29 mouse cellular contexts compared by ENCODE assay signal in the genomic region with DNA sequence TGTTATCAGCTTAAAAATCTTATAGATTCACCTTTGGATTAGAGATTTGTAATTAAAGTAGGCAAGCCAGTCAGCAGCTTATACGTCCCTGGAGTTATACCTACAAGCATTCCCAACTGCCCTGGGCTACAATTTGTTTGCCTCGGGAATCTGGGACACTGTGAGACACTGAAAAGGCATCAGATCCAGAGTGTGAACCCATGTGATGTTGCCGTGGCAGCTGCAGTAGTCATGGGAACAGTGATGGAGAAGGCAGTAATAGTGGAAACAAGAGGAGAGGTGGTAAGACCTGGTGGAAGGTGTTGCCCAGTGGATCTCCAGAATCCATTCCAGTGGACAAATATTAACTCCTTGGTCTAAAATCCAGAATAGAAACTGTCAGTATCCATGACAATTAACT. TPM values are rescaled to one million over a fixed set of nuclear protein-coding genes. Genes with fewer than 3 reads are reported as not detected.
DNase-seq lines count a peak whose midpoint lies in the region; ATAC-seq and TF ChIP-seq lines count a peak whose summit lies in the region.
"Had no signal": no experiment of that assay in that cellular context is flagged by ENCODE, and none has a peak within 500 bp of the region (broad histone marks: within the 10 kb centered on the region; RNA-seq: fewer than 3 reads in every experiment).

No protein-coding gene starts in this region.

- H3K36me3 ChIP-seq in forebrain, postnatal 0 days (ENCODE audit: insufficient read depth), result no peaks in the 10 kb centered on the region
- no peaks in the 10 kb centered on the region for H3K36me3 ChIP-seq in forebrain, embryonic 14.5 days (ENCODE audit: control insufficient read depth, insufficient read depth, low read length)
- H3K36me3 ChIP-seq in midbrain, postnatal 0 days (ENCODE audit: insufficient read depth, low read length), result no peaks in the 10 kb centered on the region
- no peaks in the 10 kb centered on the region for H3K36me3 ChIP-seq in midbrain, embryonic 16.5 days (ENCODE audit: control insufficient read depth, insufficient read depth, low read length)
- H3K36me3 ChIP-seq: embryonic facial prominence, embryonic 13.5 days; embryonic facial prominence, embryonic 15.5 days; forebrain, embryonic 10.5 days; forebrain, embryonic 12.5 days; forebrain, embryonic 15.5 days; G1E had no signal

- no peaks in the 10 kb centered on the region for H3K27me3 ChIP-seq in forebrain, postnatal 0 days (ENCODE audit: insufficient read depth, low read length)
- no peaks in the 10 kb centered on the region for H3K27me3 ChIP-seq in forebrain, embryonic 14.5 days (replicated peaks; ENCODE audit: control insufficient read depth, insufficient read depth, low read length)
- H3K27me3 ChIP-seq in midbrain, postnatal 0 days (ENCODE audit: insufficient read depth, low read length), result no peaks in the 10 kb centered on the region
- no peaks in the 10 kb centered on the region for H3K27me3 ChIP-seq in midbrain, embryonic 16.5 days (ENCODE audit: control insufficient read depth, insufficient read depth, low read depth, low read length)
- H3K27me3 ChIP-seq: embryonic facial prominence, embryonic 13.5 days; embryonic facial prominence, embryonic 15.5 days; forebrain, embryonic 12.5 days; forebrain, embryonic 15.5 days had no signal

- H3K9ac ChIP-seq in forebrain, postnatal 0 days, result no peak overlapping the region
- no peak overlapping the region for H3K9ac ChIP-seq in forebrain, embryonic 14.5 days (ENCODE audit: low read length)
- no peak overlapping the region for H3K9ac ChIP-seq in midbrain, postnatal 0 days (replicated peaks; ENCODE audit: low read length, poor library complexity, severe bottlenecking)
- H3K9ac ChIP-seq in midbrain, embryonic 16.5 days (ENCODE audit: low read depth, low read length), result no peak overlapping the region
- H3K9ac ChIP-seq: embryonic facial prominence, embryonic 13.5 days; embryonic facial prominence, embryonic 15.5 days; forebrain, embryonic 12.5 days; forebrain, embryonic 15.5 days had no signal

- peak; percentile 78 for ATAC-seq in forebrain, postnatal 0 days
- no peak for ATAC-seq in forebrain, embryonic 14.5 days
- peak; percentile 75; the same call in 1 of the 2 replicates for ATAC-seq in midbrain, postnatal 0 days (ENCODE audit: low FRiP score)
- no peak for ATAC-seq in midbrain, embryonic 16.5 days
- ATAC-seq in monocyte, adult 5-6 weeks (replicated peaks; ENCODE audit: insufficient number of reproducible peaks, low FRiP score, low TSS enrichment, poor library complexity, severe bottlenecking), result no peak
- ATAC-seq: activated CD4-positive, CD25-positive, alpha-beta regulatory T cell, adult 4 months; CD4-positive, CD25-positive, alpha-beta regulatory T cell, adult 4 months; forebrain, embryonic 15.5 days; Patski had no signal

- TF ChIP-seq CTCF in forebrain, postnatal 0 days (IDR thresholded peaks at IDR 0.05; ENCODE audit: low read depth), result no peak
- TF ChIP-seq CTCF in midbrain, postnatal 0 days (IDR thresholded peaks at IDR 0.05), result no peak

- 44% methylated on average over 3 of the region's 3 CpGs for WGBS in forebrain, postnatal 0 days
- 66% methylated on average over 3 of the region's 3 CpGs for WGBS in forebrain, embryonic 14.5 days
- 52% methylated on average over 3 of the region's 3 CpGs for WGBS in midbrain, postnatal 0 days
- 50% methylated on average over 3 of the region's 3 CpGs for WGBS in midbrain, embryonic 16.5 days

- H3K4me3 ChIP-seq in forebrain, postnatal 0 days (ENCODE audit: low read depth, low read length), result no peak overlapping the region
- H3K4me3 ChIP-seq in forebrain, embryonic 14.5 days (ENCODE audit: low read depth, low read length), result no peak overlapping the region
- no peak overlapping the region for H3K4me3 ChIP-seq in midbrain, postnatal 0 days (ENCODE audit: low read depth, low read length)
- H3K4me3 ChIP-seq in midbrain, embryonic 16.5 days (ENCODE audit: low read depth, low read length), result no peak overlapping the region
- H3K4me3 ChIP-seq: embryonic facial prominence, embryonic 13.5 days; embryonic facial prominence, embryonic 15.5 days; erythroblast, embryonic 14.5 days; forebrain, embryonic 10.5 days; forebrain, embryonic 12.5 days; forebrain, embryonic 15.5 days had no signal

- H3K9me3 ChIP-seq in forebrain, postnatal 0 days (ENCODE audit: low read length), result 0 out of 2 replicates have a peak, but pooled peaks cover 4% of the 10 kb centered on the region
- H3K9me3 ChIP-seq in forebrain, embryonic 14.5 days (replicated peaks; ENCODE audit: control insufficient read depth, low read length), result no peaks in the 10 kb centered on the region
- no peaks in the 10 kb centered on the region for H3K9me3 ChIP-seq in midbrain, postnatal 0 days (ENCODE audit: low read length)
- no peaks in the 10 kb centered on the region; the same call in 1 of the 2 replicates for H3K9me3 ChIP-seq in midbrain, embryonic 16.5 days (replicated peaks; ENCODE audit: control insufficient read depth, low read length, poor library complexity, severe bottlenecking)
- H3K9me3 ChIP-seq: embryonic facial prominence, embryonic 13.5 days; embryonic facial prominence, embryonic 15.5 days; forebrain, embryonic 10.5 days; forebrain, embryonic 12.5 days; G1E had no signal

- no peak for DNase-seq in forebrain, postnatal 0 days
- DNase-seq in forebrain, embryonic 14.5 days (ENCODE audit: low spot score), result no peak
- peak; percentile 30 for DNase-seq in midbrain, postnatal 0 days (ENCODE audit: low spot score)
- peak; percentile 43 for DNase-seq in retina, postnatal 1 day
- DNase-seq: adrenal gland, postnatal 14 days; adrenal gland, postnatal 36 days; B cell, adult 2 months; cerebellum, adult 11 months; cerebellum, adult 18-20 months; cerebellum, adult 8-10 months; cerebellum, adult 9-11 months; cerebellum, postnatal 14 days; cerebellum, postnatal 36 days; embryo, embryonic 11 days had no signal

- H3K27ac ChIP-seq in forebrain, postnatal 0 days (ENCODE audit: low read depth, low read length), result no peak overlapping the region
- no peak overlapping the region for H3K27ac ChIP-seq in forebrain, embryonic 14.5 days (ENCODE audit: low read depth, low read length)
- no peak overlapping the region for H3K27ac ChIP-seq in midbrain, postnatal 0 days (ENCODE audit: low read depth, low read length)
- H3K27ac ChIP-seq in midbrain, embryonic 16.5 days (ENCODE audit: low read length), result no peak overlapping the region
- H3K27ac ChIP-seq: embryonic facial prominence, embryonic 13.5 days; embryonic facial prominence, embryonic 15.5 days; forebrain, embryonic 10.5 days; forebrain, embryonic 12.5 days; forebrain, embryonic 15.5 days had no signal

- no peaks in the 10 kb centered on the region for H3K4me1 ChIP-seq in forebrain, postnatal 0 days (ENCODE audit: insufficient read depth)
- H3K4me1 ChIP-seq in forebrain, embryonic 14.5 days (ENCODE audit: control insufficient read depth, insufficient read depth, low read length), result no peaks in the 10 kb centered on the region
- H3K4me1 ChIP-seq in midbrain, postnatal 0 days (ENCODE audit: insufficient read depth, low read length), result no peaks in the 10 kb centered on the region
- no peaks in the 10 kb centered on the region for H3K4me1 ChIP-seq in midbrain, embryonic 16.5 days (ENCODE audit: control insufficient read depth, insufficient read depth, low read length)
- H3K4me1 ChIP-seq: forebrain, embryonic 10.5 days; forebrain, embryonic 12.5 days; forebrain, embryonic 15.5 days had no signal

- H3K4me2 ChIP-seq in forebrain, postnatal 0 days (ENCODE audit: low read depth), result no peak overlapping the region
- H3K4me2 ChIP-seq in forebrain, embryonic 14.5 days (ENCODE audit: low read length), result no peak overlapping the region
- H3K4me2 ChIP-seq in midbrain, postnatal 0 days (ENCODE audit: low read depth, low read length, poor library complexity, severe bottlenecking), result no peak overlapping the region
- no peak overlapping the region for H3K4me2 ChIP-seq in midbrain, embryonic 16.5 days (ENCODE audit: low read length)
- H3K4me2 ChIP-seq: embryonic facial prominence, embryonic 13.5 days; embryonic facial prominence, embryonic 15.5 days; forebrain, embryonic 12.5 days; forebrain, embryonic 15.5 days had no signal

RNA-seq across cellular contexts. Expression of a gene that starts 7.8 kb away (rescaled TPM):
- total RNA-seq in forebrain, postnatal 0 days (2014; rRNA removed), result 0.54 and 1.6 TPM in 2 replicates
- polyA plus RNA-seq in forebrain, postnatal 0 days (2015; fragmentation: Nextera tagmentation; extraction: Ambion mirVana), result 0.14 and 0.29 TPM in 2 replicates
- 0.03 and 0.07 TPM in 2 replicates for polyA plus RNA-seq in forebrain, embryonic 14.5 days (2014; fragmentation: Nextera tagmentation; extraction: Ambion mirVana)
- total RNA-seq in midbrain, postnatal 0 days (2014; rRNA removed), result 0.71 and 0.76 TPM in 2 replicates
- 0.63 and 0.73 TPM in 2 replicates for polyA plus RNA-seq in midbrain, postnatal 0 days (2015; fragmentation: Nextera tagmentation; extraction: Ambion mirVana)
- polyA plus RNA-seq in midbrain, embryonic 16.5 days (2015; fragmentation: Nextera tagmentation; extraction: Ambion mirVana), result 0.22 and 0.48 TPM in 2 replicates
- not detected in 3 replicates for total RNA-seq in monocyte, adult 5-6 weeks (2017)
- total RNA-seq: adrenal gland, adult 18-20 months; adrenal gland, postnatal 14 days; adrenal gland, postnatal 36 days; CH12.LX; common myeloid progenitor, adult 5-6 weeks had no signal
- polyA plus RNA-seq: activated CD4-positive, CD25-positive, alpha-beta regulatory T cell, adult 4 months; CD4-positive, CD25-positive, alpha-beta regulatory T cell, adult 4 months; embryonic facial prominence, embryonic 13.5 days; erythroblast, embryonic 14.5 days; forebrain, embryonic 10.5 days; G1E had no signal

RNA-seq across cellular contexts. Expression of a gene that starts 16.7 kb away (rescaled TPM):
- 193 and 204 TPM in 2 replicates for total RNA-seq in forebrain, postnatal 0 days (2014; rRNA removed)
- 34.4 and 34.7 TPM in 2 replicates for polyA plus RNA-seq in forebrain, postnatal 0 days (2015; fragmentation: Nextera tagmentation; extraction: Ambion mirVana)
- polyA plus RNA-seq in forebrain, embryonic 14.5 days (2014; fragmentation: Nextera tagmentation; extraction: Ambion mirVana), result 45.7 and 49.9 TPM in 2 replicates
- 102 and 106 TPM in 2 replicates for total RNA-seq in midbrain, postnatal 0 days (2014; rRNA removed)
- polyA plus RNA-seq in midbrain, postnatal 0 days (2015; fragmentation: Nextera tagmentation; extraction: Ambion mirVana), result 24.7 and 32.6 TPM in 2 replicates
- polyA plus RNA-seq in midbrain, embryonic 16.5 days (2015; fragmentation: Nextera tagmentation; extraction: Ambion mirVana), result 31.2 and 35.1 TPM in 2 replicates
- 45.5 to 65.9 TPM (median 59.4 TPM) in 3 replicates for total RNA-seq in monocyte, adult 5-6 weeks (2017)

Comparison
In these comparisons a context has a peak if more than half of its experiments do, and no peak if none do; other contexts are left out.
1. ATAC-seq: peak in forebrain, postnatal 0 days (single experiment) and midbrain, postnatal 0 days (single experiment); none in forebrain, embryonic 14.5 days (single experiment), midbrain, embryonic 16.5 days (single experiment) and monocyte, adult 5-6 weeks (single experiment).
2. DNase-seq: peak in midbrain, postnatal 0 days (single experiment) and retina, postnatal 1 day (single experiment); none in forebrain, postnatal 0 days (single experiment) and forebrain, embryonic 14.5 days (single experiment).